Mouse (Mus musculus) ZHBTc4 (cell line): Measurements from ENCODE around the gene Klrg1.

Experiments used
- DNase-seq: peaks from one replicate; pipeline ENCODE4 v3.0.0-alpha.2; 2011; ENCODE audit warnings: low read depth, low spot score

Klrg1 gene

GRCm38 (mm10) chr6:122282782-122283181 is at the start of gene Klrg1:
Gene Klrg1, minus strand, starts transcription at chr6:122282882.
- no peak for DNase-seq

GRCm38 (mm10) chr6:122325361-122325975 is 42.8 kb upstream of the Klrg1 start:
- no peak for DNase-seq

GRCm38 (mm10) chr6:122318726-122319125 is 36.0 kb upstream of the Klrg1 start:
- no peak for DNase-seq

- no peak for DNase-seq
Measured at GRCm38 (mm10) chr6:122310187-122310820, 27.6 kb upstream of the Klrg1 start.

- no peak for DNase-seq
Measured at GRCm38 (mm10) chr6:122309446-122309960, 26.8 kb upstream of the Klrg1 start.

- DNase-seq = peak; percentile 99
Measured at GRCm38 (mm10) chr6:122308505-122309393, 26.1 kb upstream of the Klrg1 start, which contains the start of gene M6pr. Gene M6pr, plus strand, starts transcription at chr6:122308720.

GRCm38 (mm10) chr6:122308136-122308504 is 25.4 kb upstream of the Klrg1 start:
- no peak for DNase-seq

- DNase-seq = no peak
Measured at GRCm38 (mm10) chr6:122306707-122307106, 24.0 kb upstream of the Klrg1 start.

- DNase-seq = peak; percentile 61
Measured at GRCm38 (mm10) chr6:122304790-122305555, 22.3 kb upstream of the Klrg1 start.

- DNase-seq = peak; percentile 93
Measured at GRCm38 (mm10) chr6:122304355-122304754, 21.7 kb upstream of the Klrg1 start.

- DNase-seq = no peak
Measured at GRCm38 (mm10) chr6:122303526-122303925, 20.8 kb upstream of the Klrg1 start.

GRCm38 (mm10) chr6:122302661-122303060 is 20.0 kb upstream of the Klrg1 start:
- DNase-seq = no peak

- no peak for DNase-seq
Measured at GRCm38 (mm10) chr6:122302121-122302520, 19.4 kb upstream of the Klrg1 start.

- peak; percentile 19 for DNase-seq
Measured at GRCm38 (mm10) chr6:122299621-122300133, 17.0 kb upstream of the Klrg1 start.

GRCm38 (mm10) chr6:122298223-122298609 is 15.5 kb upstream of the Klrg1 start:
- no peak for DNase-seq

GRCm38 (mm10) chr6:122297279-122298222 is 14.9 kb upstream of the Klrg1 start:
- peak; percentile 35 for DNase-seq

- no peak for DNase-seq
Measured at GRCm38 (mm10) chr6:122296918-122297278, 14.2 kb upstream of the Klrg1 start.

- no peak for DNase-seq
Measured at GRCm38 (mm10) chr6:122295242-122295641, 12.6 kb upstream of the Klrg1 start.

- no peak for DNase-seq
Measured at GRCm38 (mm10) chr6:122294290-122294689, 11.6 kb upstream of the Klrg1 start.

- DNase-seq = no peak
Measured at GRCm38 (mm10) chr6:122293796-122294195, 11.1 kb upstream of the Klrg1 start.
